Mouse (Mus musculus): ENCODE data around the gene Pxdn. TPM values are rescaled to one million over a fixed set of nuclear protein-coding genes. Genes with fewer than 3 reads are reported as not detected.

Pxdn gene
- polyA plus RNA-seq, 1 experiment from 2014 or later: 5.3 TPM

DNA sequence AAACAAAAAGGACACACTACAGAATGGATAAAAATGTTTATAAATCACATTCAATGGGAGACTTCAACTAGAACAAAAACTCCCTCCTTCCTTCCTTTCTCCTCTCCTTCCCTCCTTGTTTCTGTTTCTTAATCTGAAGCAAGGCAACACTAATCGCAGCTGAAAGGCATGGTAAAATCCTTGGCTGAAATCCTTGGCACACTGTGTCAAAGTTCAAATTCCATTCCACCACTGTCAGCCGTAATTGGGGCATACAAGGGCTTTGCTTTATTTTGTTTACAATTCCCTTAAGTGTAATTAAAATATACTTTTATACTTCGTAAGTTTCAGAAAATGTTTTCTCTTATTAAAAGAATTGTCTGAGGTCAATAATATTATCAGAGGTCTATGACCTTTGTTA is 86.1 kb downstream of the Pxdn start:
- Histone ChIP-seq H3K4me1 (ENCODE audit: control insufficient read depth, low read depth, low read length) (no peaks in the 10 kb centered on the region), H3K36me3 (ENCODE audit: control insufficient read depth, insufficient read depth) (no peaks in the 10 kb centered on the region), H3K4me3 (ENCODE audit: low read depth, low read length) (no peak overlapping the region), H3K27ac (ENCODE audit: low read length) (no peak overlapping the region), H3K27me3 (ENCODE audit: control insufficient read depth, insufficient read depth, low read depth, low read length) (no peaks in the 10 kb centered on the region), H3K9me3 (replicated peaks; ENCODE audit: control insufficient read depth, low read length) (no peaks in the 10 kb centered on the region), H3K4me2 (ENCODE audit: low read depth, low read length) (no peak overlapping the region), H3K9ac (ENCODE audit: low read depth, low read length) (no peak overlapping the region)
- ATAC-seq (ENCODE audit: low read depth): no peak
- WGBS (ENCODE audit: insufficient replicate concordance): 42% methylated on average over 3 of the region's 3 CpGs

- H3K4me1 ChIP-seq (ENCODE audit: control insufficient read depth, low read depth, low read length): no peaks in the 10 kb centered on the region
- no peaks in the 10 kb centered on the region for H3K36me3 ChIP-seq (ENCODE audit: control insufficient read depth, insufficient read depth)
- no peak overlapping the region for H3K9ac ChIP-seq (ENCODE audit: low read depth, low read length)
- H3K9me3 ChIP-seq (replicated peaks; ENCODE audit: control insufficient read depth, low read length): no peaks in the 10 kb centered on the region
- H3K4me3 ChIP-seq (ENCODE audit: low read depth, low read length): no peak overlapping the region
- no peak for ATAC-seq (ENCODE audit: low read depth)
- H3K27me3 ChIP-seq (ENCODE audit: control insufficient read depth, insufficient read depth, low read depth, low read length): no peaks in the 10 kb centered on the region
- no peak overlapping the region for H3K27ac ChIP-seq (ENCODE audit: low read length)
- 37% methylated on average over 2 of the region's 2 CpGs for WGBS (ENCODE audit: insufficient replicate concordance)
- H3K4me2 ChIP-seq (ENCODE audit: low read depth, low read length): no peak overlapping the region
Measured at GRCm38 (mm10) chr12:30024264-30024825, 86.9 kb downstream of the Pxdn start.

DNA sequence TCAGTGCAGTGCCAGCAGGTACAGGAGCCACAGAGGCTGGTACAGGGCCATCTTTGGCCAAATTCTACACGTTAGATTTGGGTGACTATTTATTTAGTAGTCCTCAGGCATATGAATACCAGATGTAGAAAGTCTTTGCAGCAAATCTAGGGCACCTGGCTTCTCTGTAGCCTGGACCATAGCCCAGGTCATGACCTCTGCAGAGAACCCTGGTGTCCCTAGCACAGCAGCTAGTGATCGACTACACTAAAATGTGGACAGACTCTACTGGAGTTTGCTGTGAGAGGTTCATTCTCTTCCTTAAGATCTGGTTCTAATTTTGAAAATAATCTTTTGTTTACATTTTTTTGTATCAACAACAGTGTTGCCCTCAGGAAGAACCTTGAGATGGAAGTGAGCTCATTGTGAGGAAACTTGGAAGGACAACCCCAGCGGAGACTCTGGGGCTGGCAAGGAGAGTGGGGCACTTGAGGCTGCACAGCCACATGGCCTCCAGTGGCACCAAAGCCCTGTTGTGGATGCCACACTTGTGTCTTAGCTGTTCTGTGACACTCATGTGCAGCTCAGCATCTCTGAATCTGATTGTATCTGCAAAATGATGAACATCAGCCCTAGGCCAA is 90.4 kb downstream of the Pxdn start:
- Histone ChIP-seq H3K9me3 (replicated peaks; ENCODE audit: control insufficient read depth, low read length) (no peaks in the 10 kb centered on the region), H3K4me1 (ENCODE audit: control insufficient read depth, low read depth, low read length) (no peaks in the 10 kb centered on the region), H3K4me3 (ENCODE audit: low read depth, low read length) (no peak overlapping the region), H3K36me3 (ENCODE audit: control insufficient read depth, insufficient read depth) (no peaks in the 10 kb centered on the region), H3K4me2 (ENCODE audit: low read depth, low read length) (no peak overlapping the region), H3K27ac (ENCODE audit: low read length) (no peak overlapping the region), H3K27me3 (ENCODE audit: control insufficient read depth, insufficient read depth, low read depth, low read length) (no peaks in the 10 kb centered on the region), H3K9ac (ENCODE audit: low read depth, low read length) (no peak overlapping the region)
- WGBS (ENCODE audit: insufficient replicate concordance): 51% methylated on average over 3 of the region's 3 CpGs
- ATAC-seq (ENCODE audit: low read depth): no peak

- 71% methylated on average over 1 of the region's 1 CpGs for WGBS (ENCODE audit: insufficient replicate concordance)
- H3K27ac ChIP-seq (ENCODE audit: low read length): no peak overlapping the region
- H3K27me3 ChIP-seq (ENCODE audit: control insufficient read depth, insufficient read depth, low read depth, low read length): no peaks in the 10 kb centered on the region
- no peak overlapping the region for H3K4me2 ChIP-seq (ENCODE audit: low read depth, low read length)
- no peaks in the 10 kb centered on the region for H3K4me1 ChIP-seq (ENCODE audit: control insufficient read depth, low read depth, low read length)
- H3K36me3 ChIP-seq (ENCODE audit: control insufficient read depth, insufficient read depth): no peaks in the 10 kb centered on the region
- H3K4me3 ChIP-seq (ENCODE audit: low read depth, low read length): no peak overlapping the region
- H3K9me3 ChIP-seq (replicated peaks; ENCODE audit: control insufficient read depth, low read length): no peaks in the 10 kb centered on the region
- no peak for ATAC-seq (ENCODE audit: low read depth)
- no peak overlapping the region for H3K9ac ChIP-seq (ENCODE audit: low read depth, low read length)
Measured at GRCm38 (mm10) chr12:30029111-30029510, 91.7 kb downstream of the Pxdn start.

DNA sequence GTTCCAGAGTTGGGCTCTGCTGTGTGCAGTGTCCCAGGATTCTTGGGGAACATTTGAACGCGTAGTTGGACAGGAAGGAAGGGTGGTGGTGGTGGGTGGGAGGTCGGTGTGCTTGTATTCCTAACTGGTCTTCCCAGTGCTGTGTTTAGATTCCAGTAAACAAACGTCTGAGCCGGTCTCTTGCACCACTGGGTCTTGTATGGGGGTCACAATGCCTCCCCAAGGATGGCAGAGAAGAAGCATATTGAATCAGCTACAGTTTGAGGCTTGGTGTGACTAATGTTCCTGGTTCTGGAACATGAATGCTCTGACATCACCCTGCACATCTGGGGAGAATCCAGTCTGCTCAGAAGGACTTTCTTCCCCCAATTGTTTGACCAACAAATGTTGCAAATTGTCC is 93.2 kb downstream of the Pxdn start:
- Histone ChIP-seq H3K4me2 (ENCODE audit: low read depth, low read length) (no peak overlapping the region), H3K9me3 (replicated peaks; ENCODE audit: control insufficient read depth, low read length) (no peaks in the 10 kb centered on the region), H3K4me1 (ENCODE audit: control insufficient read depth, low read depth, low read length) (no peaks in the 10 kb centered on the region), H3K27ac (ENCODE audit: low read length) (no peak overlapping the region), H3K4me3 (ENCODE audit: low read depth, low read length) (no peak overlapping the region), H3K36me3 (ENCODE audit: control insufficient read depth, insufficient read depth) (no peaks in the 10 kb centered on the region), H3K27me3 (ENCODE audit: control insufficient read depth, insufficient read depth, low read depth, low read length) (no peaks in the 10 kb centered on the region), H3K9ac (ENCODE audit: low read depth, low read length) (no peak overlapping the region)
- 27% methylated on average over 5 of the region's 5 CpGs for WGBS (ENCODE audit: insufficient replicate concordance)
- no peak for ATAC-seq (ENCODE audit: low read depth)

DNA sequence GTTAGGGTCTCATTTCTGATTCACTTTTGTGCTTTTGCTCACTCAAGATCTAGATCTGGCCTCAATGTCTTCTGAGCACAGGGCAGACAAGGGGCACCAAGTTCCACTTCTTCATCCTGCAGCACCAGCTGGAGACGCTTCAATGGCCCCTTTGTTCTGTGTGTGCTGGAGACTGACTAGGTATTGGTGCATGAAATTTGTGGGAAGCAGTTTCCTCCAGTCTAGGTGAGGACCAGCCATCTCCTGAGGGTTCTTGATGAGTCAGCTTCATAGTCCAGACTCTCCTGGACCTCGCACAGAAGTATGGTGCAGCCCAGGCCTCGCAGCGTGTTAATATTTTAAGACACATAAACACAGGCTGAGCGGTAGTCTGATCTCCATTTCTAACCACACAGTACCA is 97.3 kb downstream of the Pxdn start:
- Histone ChIP-seq H3K4me2 (ENCODE audit: low read depth, low read length) (no peak overlapping the region), H3K36me3 (ENCODE audit: control insufficient read depth, insufficient read depth) (no peaks in the 10 kb centered on the region), H3K27ac (ENCODE audit: low read length) (no peak overlapping the region), H3K27me3 (ENCODE audit: control insufficient read depth, insufficient read depth, low read depth, low read length) (no peaks in the 10 kb centered on the region), H3K4me1 (ENCODE audit: control insufficient read depth, low read depth, low read length) (no peaks in the 10 kb centered on the region), H3K9me3 (replicated peaks; ENCODE audit: control insufficient read depth, low read length) (no peaks in the 10 kb centered on the region), H3K9ac (ENCODE audit: low read depth, low read length) (no peak overlapping the region), H3K4me3 (ENCODE audit: low read depth, low read length) (no peak overlapping the region)
- WGBS (ENCODE audit: insufficient replicate concordance): 60% methylated on average over 5 of the region's 5 CpGs
- no peak for ATAC-seq (ENCODE audit: low read depth)

GRCm38 (mm10) chr12:30035406-30035805 is 98.0 kb downstream of the Pxdn start:
- no peaks in the 10 kb centered on the region for H3K9me3 ChIP-seq (replicated peaks; ENCODE audit: control insufficient read depth, low read length)
- H3K36me3 ChIP-seq (ENCODE audit: control insufficient read depth, insufficient read depth): no peaks in the 10 kb centered on the region
- H3K4me2 ChIP-seq (ENCODE audit: low read depth, low read length): no peak overlapping the region
- no peak overlapping the region for H3K27ac ChIP-seq (ENCODE audit: low read length)
- H3K9ac ChIP-seq (ENCODE audit: low read depth, low read length): no peak overlapping the region
- no peaks in the 10 kb centered on the region for H3K27me3 ChIP-seq (ENCODE audit: control insufficient read depth, insufficient read depth, low read depth, low read length)
- H3K4me1 ChIP-seq (ENCODE audit: control insufficient read depth, low read depth, low read length): no peaks in the 10 kb centered on the region
- 17% methylated on average over 1 of the region's 1 CpGs for WGBS (ENCODE audit: insufficient replicate concordance)
- no peak for ATAC-seq (ENCODE audit: low read depth)
- no peak overlapping the region for H3K4me3 ChIP-seq (ENCODE audit: low read depth, low read length)

DNA sequence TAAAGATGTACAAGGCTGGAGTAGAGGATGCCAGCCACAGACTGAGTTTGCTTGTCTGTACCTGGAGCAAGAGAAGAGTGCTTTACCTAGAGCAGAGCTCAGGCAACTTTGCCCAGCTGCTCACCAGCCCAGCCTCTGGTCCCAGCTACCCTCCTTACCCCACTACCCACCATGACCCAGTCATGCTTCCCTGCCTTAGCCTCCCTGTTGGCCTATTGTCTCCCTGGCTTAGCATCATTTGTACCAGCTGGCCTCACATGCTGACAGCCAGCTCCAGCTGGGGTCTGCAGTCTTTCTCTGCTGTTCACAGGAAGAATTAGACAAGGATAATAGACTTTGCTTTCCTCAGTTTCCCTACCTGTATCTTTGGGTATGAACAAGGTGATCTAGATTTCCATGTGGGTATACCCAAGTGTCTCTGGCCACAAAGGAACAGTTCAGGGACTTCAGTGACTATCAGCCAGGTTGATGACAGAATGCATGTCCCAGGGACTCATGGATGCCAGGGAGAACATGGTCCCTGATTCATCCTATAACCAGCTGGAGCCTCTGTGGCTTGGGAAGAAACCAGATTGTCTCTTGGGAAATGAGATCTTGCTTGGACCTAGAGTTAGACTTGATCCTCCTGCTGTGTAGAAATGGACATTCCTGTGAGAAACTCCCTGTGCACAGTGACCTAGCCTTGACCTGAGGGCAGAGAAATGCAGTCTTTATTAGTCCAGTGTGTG is 98.6 kb downstream of the Pxdn start:
- H3K9ac ChIP-seq (ENCODE audit: low read depth, low read length): no peak overlapping the region
- H3K4me2 ChIP-seq (ENCODE audit: low read depth, low read length): no peak overlapping the region
- no peak for ATAC-seq (ENCODE audit: low read depth)
- no peaks in the 10 kb centered on the region for H3K9me3 ChIP-seq (replicated peaks; ENCODE audit: control insufficient read depth, low read length)
- no peaks in the 10 kb centered on the region for H3K27me3 ChIP-seq (ENCODE audit: control insufficient read depth, insufficient read depth, low read depth, low read length)
- no peak overlapping the region for H3K4me3 ChIP-seq (ENCODE audit: low read depth, low read length)
- H3K4me1 ChIP-seq (ENCODE audit: control insufficient read depth, low read depth, low read length): no peaks in the 10 kb centered on the region
- no peak overlapping the region for H3K27ac ChIP-seq (ENCODE audit: low read length)
- no peaks in the 10 kb centered on the region for H3K36me3 ChIP-seq (ENCODE audit: control insufficient read depth, insufficient read depth)

- no peak overlapping the region for H3K4me3 ChIP-seq (ENCODE audit: low read depth, low read length)
- H3K4me1 ChIP-seq (ENCODE audit: control insufficient read depth, low read depth, low read length): no peaks in the 10 kb centered on the region
- H3K27ac ChIP-seq (ENCODE audit: low read length): no peak overlapping the region
- H3K36me3 ChIP-seq (ENCODE audit: control insufficient read depth, insufficient read depth): no peaks in the 10 kb centered on the region
- no peaks in the 10 kb centered on the region for H3K9me3 ChIP-seq (replicated peaks; ENCODE audit: control insufficient read depth, low read length)
- no peak for ATAC-seq (ENCODE audit: low read depth)
- no peak overlapping the region for H3K4me2 ChIP-seq (ENCODE audit: low read depth, low read length)
- H3K27me3 ChIP-seq (ENCODE audit: control insufficient read depth, insufficient read depth, low read depth, low read length): no peaks in the 10 kb centered on the region
- no peak overlapping the region for H3K9ac ChIP-seq (ENCODE audit: low read depth, low read length)
- 62% methylated on average over 4 of the region's 4 CpGs for WGBS (ENCODE audit: insufficient replicate concordance)
Measured at GRCm38 (mm10) chr12:30036569-30037055, 99.2 kb downstream of the Pxdn start.
